In genomic region chr8:122276308-122276707, GRCm38 (mm10) we compare ENCODE assay signal across 14 mouse cellular contexts.
"Had no signal": no experiment of that assay in that cellular context is flagged by ENCODE, and none has a peak within 500 bp of the region (broad histone marks: within the 10 kb centered on the region; RNA-seq: fewer than 3 reads in every experiment).

No protein-coding gene starts in this region.

- H3K4me3 ChIP-seq: limb, embryonic 15.5 days; midbrain, embryonic 10.5 days; myocyte; neural tube, embryonic 15.5 days had no signal

- H3K9me3 ChIP-seq: limb, embryonic 15.5 days; midbrain, embryonic 10.5 days; neural tube, embryonic 15.5 days had no signal

- H3K9ac ChIP-seq: limb, embryonic 15.5 days; lung, embryonic 14.5 days; neural tube, embryonic 15.5 days had no signal

- DNase-seq: kidney, adult 8-10 months; lung, embryonic 14.5 days; lung, postnatal 14 days; midbrain, embryonic 14.5 days; right cerebral cortex, adult 18-20 months; right cerebral cortex, postnatal 25 days; thymus, adult 2 months; thymus, postnatal 25 days had no signal

- H3K27ac ChIP-seq: limb, embryonic 15.5 days; macrophage; neural tube, embryonic 15.5 days had no signal

- H3K4me2 ChIP-seq: limb, embryonic 15.5 days; lung, embryonic 14.5 days; neural tube, embryonic 15.5 days had no signal

- ATAC-seq: intestine, postnatal 0 days had no signal

- H3K36me3 ChIP-seq: midbrain, embryonic 10.5 days; neural tube, embryonic 15.5 days had no signal
